In the genomic region with DNA sequence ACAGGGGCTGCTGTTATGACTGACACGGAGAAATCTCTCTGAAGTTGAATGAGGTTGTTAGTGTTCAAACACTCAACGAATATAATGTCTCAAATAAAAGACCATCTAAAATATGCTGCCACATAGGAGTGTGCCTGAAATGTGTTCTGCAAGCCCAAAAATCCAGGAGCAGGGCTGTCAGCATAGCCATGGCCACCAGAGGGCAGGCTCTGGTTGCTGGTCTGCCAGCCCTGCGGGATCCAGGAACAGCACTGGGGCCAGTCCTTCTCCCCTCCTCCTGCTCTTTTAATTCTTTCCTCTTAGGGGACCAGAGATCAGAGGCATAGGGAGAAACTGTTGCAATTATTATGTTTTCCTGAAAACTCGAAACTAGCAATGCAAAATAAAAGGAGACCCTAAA, we compare ENCODE assay signal across 8 mouse cellular contexts.
A peak's percentile ranks its signal among the peaks of the same experiment; 100 is the strongest.
DNase-seq lines count a peak whose midpoint lies in the region; ATAC-seq and TF ChIP-seq lines count a peak whose summit lies in the region.
"Had no signal": no experiment of that assay in that cellular context is flagged by ENCODE, and none has a peak within 500 bp of the region (broad histone marks: within the 10 kb centered on the region; RNA-seq: fewer than 3 reads in every experiment).

No protein-coding gene starts in this region.

- H3K79me2 ChIP-seq in C2C12 (ENCODE audit: control insufficient read depth, insufficient read depth): no peaks in the 10 kb centered on the region

- H3K4me2 ChIP-seq in hindbrain, embryonic 11.5 days (replicated peaks; ENCODE audit: low read depth, low read length): no peak overlapping the region
- no peak overlapping the region for H3K4me2 ChIP-seq in midbrain, embryonic 11.5 days

- H3K79me3 ChIP-seq in C2C12 (ENCODE audit: low read depth): no peaks in the 10 kb centered on the region

- H3K27ac ChIP-seq in cortical plate, adult 2 months (ENCODE audit: insufficient read depth, low read length): no peak overlapping the region
- H3K27ac ChIP-seq in hindbrain, embryonic 11.5 days (ENCODE audit: low read depth, low read length): no peak overlapping the region
- no peak overlapping the region for H3K27ac ChIP-seq in midbrain, embryonic 11.5 days (ENCODE audit: low read depth, low read length)
- H3K27ac ChIP-seq in small intestine, adult 2 months (ENCODE audit: insufficient read depth, low read depth, low read length): no peak overlapping the region
- H3K27ac ChIP-seq: hindbrain, embryonic 15.5 days had no signal

- no peaks in the 10 kb centered on the region for H3K4me1 ChIP-seq in cortical plate, adult 2 months (ENCODE audit: control insufficient read depth, insufficient read depth, low read length)
- 0 out of 2 replicates have a peak, but pooled peaks cover 3% of the 10 kb centered on the region for H3K4me1 ChIP-seq in hindbrain, embryonic 11.5 days (replicated peaks; ENCODE audit: control insufficient read depth, insufficient read depth, low read length)
- peaks cover 6% of the 10 kb centered on the region for H3K4me1 ChIP-seq in midbrain, embryonic 11.5 days (ENCODE audit: control insufficient read depth, insufficient read depth, low read length)
- H3K4me1 ChIP-seq in small intestine, adult 2 months (ENCODE audit: control insufficient read depth, insufficient read depth, insufficient read length, low read length): no peaks in the 10 kb centered on the region; the same call in 1 of the 2 replicates

- peak; percentile 43 for DNase-seq in ES-CJ7 (ENCODE audit: low read depth, low spot score)
- DNase-seq in hindbrain, embryonic 11.5 days (ENCODE audit: low spot score): peak; percentile 84
- DNase-seq in left cerebral cortex, adult 11 months (ENCODE audit: low spot score): peak; percentile 46
- peak; percentile 97 for DNase-seq in midbrain, embryonic 11.5 days (ENCODE audit: low spot score, missing footprints)

- H3ac ChIP-seq in C2C12 (ENCODE audit: control insufficient read depth, insufficient read length, low read depth): no peak overlapping the region

- 9% methylated on average over 4 of the region's 4 CpGs for WGBS in hindbrain, embryonic 11.5 days
- WGBS in midbrain, embryonic 11.5 days: 9% methylated on average over 4 of the region's 4 CpGs
- WGBS in small intestine, adult 2 months: 1% methylated on average over 4 of the region's 4 CpGs

- no peak overlapping the region for H3K9ac ChIP-seq in hindbrain, embryonic 11.5 days (ENCODE audit: low read depth, low read length)
- H3K9ac ChIP-seq in midbrain, embryonic 11.5 days (ENCODE audit: low read length): no peak overlapping the region
- H3K9ac ChIP-seq: hindbrain, embryonic 15.5 days had no signal

- no peaks in the 10 kb centered on the region for H3K36me3 ChIP-seq in C2C12 (ENCODE audit: control insufficient read depth, insufficient read depth)
- no peaks in the 10 kb centered on the region for H3K36me3 ChIP-seq in hindbrain, embryonic 11.5 days (ENCODE audit: control insufficient read depth, insufficient read depth, low read length)
- no peaks in the 10 kb centered on the region for H3K36me3 ChIP-seq in midbrain, embryonic 11.5 days (ENCODE audit: control insufficient read depth, insufficient read depth, low read length)
- H3K36me3 ChIP-seq in small intestine, adult 2 months (ENCODE audit: control insufficient read depth, insufficient read depth, low read length): no peaks in the 10 kb centered on the region
- H3K36me3 ChIP-seq: hindbrain, embryonic 15.5 days had no signal

- H3K9me3 ChIP-seq in hindbrain, embryonic 11.5 days (ENCODE audit: control insufficient read depth, low read length): no peaks in the 10 kb centered on the region
- H3K9me3 ChIP-seq in midbrain, embryonic 11.5 days (ENCODE audit: control insufficient read depth, low read length): no peaks in the 10 kb centered on the region
- H3K9me3 ChIP-seq: hindbrain, embryonic 15.5 days had no signal

- H3K27me3 ChIP-seq in C2C12 (ENCODE audit: control insufficient read depth, insufficient read depth, insufficient read length): peaks cover 19% of the 10 kb centered on the region
- H3K27me3 ChIP-seq in hindbrain, embryonic 11.5 days (ENCODE audit: control insufficient read depth, insufficient read depth, low read length): peaks cover 9% of the 10 kb centered on the region
- H3K27me3 ChIP-seq in midbrain, embryonic 11.5 days (ENCODE audit: control insufficient read depth, insufficient read depth, low read length): peaks cover 17% of the 10 kb centered on the region
- no peaks in the 10 kb centered on the region for H3K27me3 ChIP-seq in small intestine, adult 2 months (ENCODE audit: control insufficient read depth, insufficient read depth, low read length)

- peak; percentile 31; the same call in 1 of the 2 replicates for ATAC-seq in hindbrain, embryonic 11.5 days (ENCODE audit: low FRiP score)
- ATAC-seq in midbrain, embryonic 11.5 days (ENCODE audit: low FRiP score): peak; percentile 51

- TF ChIP-seq CTCF in C2C12 (IDR thresholded peaks at IDR 0.05; ENCODE audit: control insufficient read depth, insufficient read depth, insufficient read length): peak; percentile 84
- peak; percentile 76 for TF ChIP-seq CTCF in cortical plate, adult 2 months (IDR thresholded peaks at IDR 0.05; ENCODE audit: extremely low read depth, insufficient read depth, low read length)
- TF ChIP-seq CTCF in small intestine, adult 2 months (IDR thresholded peaks at IDR 0.05; ENCODE audit: extremely low read depth, insufficient read length, insufficient replicate concordance, low read depth, low read length): peak; percentile 93

- no peak overlapping the region for H3K4me3 ChIP-seq in C2C12 (ENCODE audit: insufficient read depth, poor library complexity, severe bottlenecking)
- H3K4me3 ChIP-seq in cortical plate, adult 2 months (ENCODE audit: insufficient read depth, low read length): no peak overlapping the region
- no peak overlapping the region for H3K4me3 ChIP-seq in hindbrain, embryonic 11.5 days (ENCODE audit: low read depth, low read length)
- no peak overlapping the region for H3K4me3 ChIP-seq in midbrain, embryonic 11.5 days (ENCODE audit: low read depth, low read length)
- no peak overlapping the region for H3K4me3 ChIP-seq in small intestine, adult 2 months (ENCODE audit: low read depth, low read length)
- H3K4me3 ChIP-seq: hindbrain, embryonic 15.5 days had no signal

- no peak for TF ChIP-seq POLR2A in cortical plate, adult 2 months (IDR thresholded peaks at IDR 0.05; ENCODE audit: extremely low read depth, insufficient read depth, low read length)
- no peak for TF ChIP-seq POLR2A in small intestine, adult 2 months (IDR thresholded peaks at IDR 0.05; ENCODE audit: low read depth, low read length)

TF ChIP-seq in C2C12, 6 proteins besides CTCF, POLR2A, EP300 and RAD21:
- TF ChIP-seq CEBPB (IDR thresholded peaks at IDR 0.05; ENCODE audit: low read depth) (no peak), MAX (IDR thresholded peaks at IDR 0.05) (no peak), MYOD1 (IDR thresholded peaks at IDR 0.05; ENCODE audit: control insufficient read depth, insufficient read length, low read depth) (no peak), USF1 (IDR thresholded peaks at IDR 0.05; ENCODE audit: low read depth) (no peak), FOSL1 (IDR thresholded peaks at IDR 0.05; ENCODE audit: insufficient read depth, low read length, poor library complexity, severe bottlenecking) (no peak), MYOG (IDR thresholded peaks at IDR 0.05; ENCODE audit: control insufficient read depth, extremely low read depth, insufficient read length) (no peak)

Comparison
In these comparisons a context has a peak if more than half of its experiments do, and no peak if none do; other contexts are left out.
1. DNase-seq: peak in every context shown above with its lines; median percentile 97 in midbrain, embryonic 11.5 days; 84 in hindbrain, embryonic 11.5 days; 46 in left cerebral cortex, adult 11 months; 43 in ES-CJ7.